Mouse (Mus musculus) CH12.LX (cell line): Measurements from ENCODE around the gene Cyp27b1. TPM values are rescaled to one million over a fixed set of nuclear protein-coding genes. Genes with fewer than 3 reads are reported as not detected.

ENCODE experiments used
- DNase-seq: peaks from one replicate; pipeline ENCODE4 v3.0.0-alpha.2; 2013; ENCODE audit errors: extremely low read depth
- H3K27ac ChIP-seq: 2 replicates; pipeline ENCODE4 v1.5.1; 2012; ENCODE audit warnings: low read depth, mild to moderate bottlenecking, control low read depth, moderate library complexity; ENCODE audit not compliant: insufficient read depth
- H3K27me3 ChIP-seq: replicated peaks from 2 replicates; pipeline ENCODE3; 2012; ENCODE audit warnings: inconsistent platforms
- H3K36me3 ChIP-seq, 2 experiments: replicated peaks in 1 of 2; 2 replicates each; pipeline versions ENCODE3 to v1.6.1; 2012; ENCODE audit warnings: inconsistent platforms in 1 of 2, low read length in 1 of 2, mild to moderate bottlenecking in 1 of 2, mixed read lengths in 1 of 2, moderate library complexity in 1 of 2; ENCODE audit not compliant: control insufficient read depth in 1 of 2, insufficient read depth in 1 of 2
- H3K4me1 ChIP-seq, 2 experiments: 2 replicates each; pipeline ENCODE4 v1.6.1; 2012; ENCODE audit warnings: inconsistent platforms in 1 of 2, moderate library complexity in 1 of 2; ENCODE audit not compliant: insufficient read depth in 2 of 2, control insufficient read depth in 1 of 2
- H3K4me2 ChIP-seq: 2 replicates; pipeline ENCODE4 v1.6.1; 2012; ENCODE audit warnings: low read depth, mild to moderate bottlenecking, control low read depth; ENCODE audit not compliant: poor library complexity, insufficient read depth, severe bottlenecking
- H3K4me3 ChIP-seq, 3 experiments: fragments of 150-350 bp in 1 of 3; sonication (generic) in 1 of 3; replicated peaks in 1 of 3; 2 replicates each; pipeline versions ENCODE3 to v1.5.1; 2011 to 2012; ENCODE audit warnings: low read depth in 2 of 3, low read length in 2 of 3, mild to moderate bottlenecking in 2 of 3, moderate library complexity in 2 of 3, control low read depth in 1 of 3, improper control_type of control experiment in 1 of 3, inconsistent platforms in 1 of 3, mixed read lengths in 1 of 3; ENCODE audit not compliant: poor library complexity in 1 of 3
- H3K79me2 ChIP-seq: replicated peaks from 2 replicates; pipeline ENCODE4 v1.6.1; 2012; ENCODE audit warnings: mild to moderate bottlenecking, moderate library complexity; ENCODE audit not compliant: control insufficient read depth, poor library complexity, insufficient read depth, severe bottlenecking; ENCODE audit errors: extremely low read depth
- H3K9ac ChIP-seq: 2 replicates; pipeline ENCODE4 v1.6.1; 2012; ENCODE audit warnings: low read depth, mild to moderate bottlenecking, control low read depth, moderate library complexity; ENCODE audit not compliant: insufficient read depth
- H3K9me3 ChIP-seq: replicated peaks from 2 replicates; pipeline ENCODE3; 2012; ENCODE audit warnings: low read length, inconsistent platforms, mixed read lengths
- BHLHE40 ChIP-seq: IDR thresholded peaks from 2 replicates; pipeline ENCODE4 v1.6.1; 2011; ENCODE audit warnings: mild to moderate bottlenecking, low read depth, low read length, improper control_type of control experiment
- IRF4 ChIP-seq: IDR thresholded peaks from 2 replicates; pipeline ENCODE4 v1.6.1; 2014; ENCODE audit warnings: low read depth, mild to moderate bottlenecking, inconsistent platforms, low read length, improper control_type of control experiment
- JUND ChIP-seq: conservative IDR thresholded peaks from 2 replicates; pipeline ENCODE4 v1.6.1; 2011; ENCODE audit warnings: low read depth, low read length, improper control_type of control experiment
- POLR2AphosphoS2 ChIP-seq: IDR thresholded peaks from 2 replicates; pipeline ENCODE4 v1.6.1; 2011; ENCODE audit warnings: low read depth, low read length, improper control_type of control experiment
- RAD21 ChIP-seq: IDR thresholded peaks from 2 replicates; pipeline ENCODE4 v1.6.1; 2011; ENCODE audit warnings: low read depth, mild to moderate bottlenecking, low read length, improper control_type of control experiment, moderate library complexity
- SIN3A ChIP-seq: IDR thresholded peaks from 2 replicates; pipeline ENCODE4 v1.6.1; 2012; ENCODE audit warnings: low read length, improper control_type of control experiment, inconsistent platforms
- SMC3 ChIP-seq: IDR thresholded peaks from 2 replicates; pipeline ENCODE4 v1.6.1; 2011; ENCODE audit warnings: low read depth, low read length, improper control_type of control experiment
- TBP ChIP-seq: conservative IDR thresholded peaks from 2 replicates; pipeline ENCODE4 v1.6.1; 2011; ENCODE audit warnings: low read depth, low read length, improper control_type of control experiment
- USF1 ChIP-seq: IDR thresholded peaks from 2 replicates; pipeline ENCODE4 v1.6.1; 2014; ENCODE audit warnings: low read depth, mild to moderate bottlenecking, inconsistent platforms, low read length, improper control_type of control experiment
- ZNF384 ChIP-seq: IDR thresholded peaks from 2 replicates; pipeline ENCODE4 v1.6.1; 2012; ENCODE audit warnings: low read depth, low read length, improper control_type of control experiment, inconsistent platforms
- dilution Hi-C: fragments of 300-500 bp; cut with MboI; formaldehyde crosslinking; loops from 2 replicates; pipeline ENCODE4 v1.14.3; 2020; ENCODE audit warnings: low sequenced_read_pairs; ENCODE audit not compliant: extremely low pct_unique_long_range_greater_than_20kb, extremely low pct_ligation_motif_present
- in situ Hi-C: fragments of 300-500 bp; cut with MboI; formaldehyde crosslinking; loops from 3 replicates; pipeline ENCODE4 v1.14.3; 2019; ENCODE audit warnings: low sequenced_read_pairs, low pct_ligation_motif_present, low pct_unique_long_range_greater_than_20kb, mixed read lengths
- polyA plus RNA-seq: library from polyadenylated mRNA; unstranded; fragments of >175 nt; gene quantifications from 2 replicates; pipeline ENCODE4 v1.2.1, GENCODE M21; 2012; ENCODE audit warnings: low read depth; ENCODE audit not compliant: insufficient read length
- total RNA-seq, 2 experiments: library from RNA; depleted of rRNA; stranded (reverse); fragments of 300-350 nt in 1 of 2; fragments of >200 nt in 1 of 2; gene quantifications; 2 replicates each; pipeline ENCODE4 v1.2.3; 2012 to 2014

Cyp27b1 gene
- total and polyA plus RNA-seq, 3 experiments: 0.32 to 1.4 (median 0.42) TPM

- Histone ChIP-seq H3K27me3 (no peaks in the 10 kb centered on the region), H3K4me3 (no peak overlapping the region), H3K36me3 (peaks cover 0 to 32% of the 10 kb centered on the region in 2 experiments), H3K9me3 (no peaks in the 10 kb centered on the region), H3K9ac (no peak overlapping the region), H3K27ac (no peak overlapping the region), H3K4me1 (peaks cover 8 to 22% of the 10 kb centered on the region in 2 experiments), H3K4me2 (no peak overlapping the region), H3K79me2 (peaks cover 3% of the 10 kb centered on the region; the same call in 1 of the 2 replicates)
- TF ChIP-seq USF1 (no peak), JUND (no peak), SMC3 (no peak), SIN3A (no peak), IRF4 (no peak), POLR2AphosphoS2 (no peak), TBP (no peak)
- DNase-seq: no peak
- in situ Hi-C loops: no loop called here
- dilution Hi-C loops: no loop called here
These were observed 10.4 kb upstream of the Cyp27b1 start for GRCm38 (mm10) chr10:127037641-127038040.

GRCm38 (mm10) chr10:127040569-127041214 lies 7.4 kb upstream of the Cyp27b1 start:
- dilution Hi-C loops: no loop called here

GRCm38 (mm10) chr10:127041274-127041766 lies 6.7 kb upstream of the Cyp27b1 start, which contains the start of the genes Mettl1 and Eef1akmt3:
Gene Mettl1, plus strand, starts transcription at chr10:127041414.
Gene Eef1akmt3, minus strand, starts transcription at chr10:127041513.
- no peak for DNase-seq
- peak within 1 kb of the TSS; percentile 74 to 97 (median 91) for H3K4me3 ChIP-seq
- no peaks in the 10 kb centered on the region for H3K9me3 ChIP-seq
- in situ Hi-C loops: no loop called here
- H3K4me2 ChIP-seq: peak within 1 kb of the TSS; percentile 94
- H3K4me1 ChIP-seq: peaks cover 14 to 34% of the 10 kb centered on the region in 2 experiments
- H3K79me2 ChIP-seq: peaks cover 5% of the 10 kb centered on the region; the same call in 1 of the 2 replicates
- H3K27me3 ChIP-seq: no peaks in the 10 kb centered on the region
- dilution Hi-C loops: no loop called here
- peak within 1 kb of the TSS; percentile 45 for H3K9ac ChIP-seq
- H3K27ac ChIP-seq: peak within 1 kb of the TSS; percentile 63
- TF ChIP-seq SIN3A (peak; percentile 2; the same call in 1 of the 2 replicates), SMC3 (no peak), BHLHE40 (0 out of 2 replicates have a peak, but pooled peaks have one; percentile 26), RAD21 (no peak), ZNF384 (no peak)
- peaks cover 16 to 47% of the 10 kb centered on the region in 2 experiments for H3K36me3 ChIP-seq

More at GRCm38 (mm10) chr10:127040569-127041214, 7.4 kb upstream of the Cyp27b1 start:
- no peak for TF ChIP-seq SMC3
- peak; percentile 49 for TF ChIP-seq ZNF384
- H3K9ac ChIP-seq: peak overlapping the region; percentile 45
- H3K36me3 ChIP-seq: peaks cover 13 to 46% of the 10 kb centered on the region in 2 experiments
- H3K27me3 ChIP-seq: no peaks in the 10 kb centered on the region
- H3K4me2 ChIP-seq: peak overlapping the region; percentile 38
- peaks cover 14 to 34% of the 10 kb centered on the region in 2 experiments for H3K4me1 ChIP-seq
- H3K4me3 ChIP-seq: peak overlapping the region; percentile 74 to 97 (median 91)
- H3K79me2 ChIP-seq: peaks cover 5% of the 10 kb centered on the region; the same call in 1 of the 2 replicates
- in situ Hi-C loops: no loop called here
- H3K27ac ChIP-seq: no peak overlapping the region
- no peaks in the 10 kb centered on the region for H3K9me3 ChIP-seq
- DNase-seq: no peak
